Mouse (Mus musculus): Measurements from ENCODE around the gene Gamt.
"Not testable (repeated sequence)": the region's sequence is repeated elsewhere in the genome, so short reads cannot be mapped to it uniquely, and the experiment has no call there.

Gamt gene

GRCm38 (mm10) chr10:80257936-80258335, 2.9 kb downstream of the Gamt start:
- no peak for DNase-seq

GRCm38 (mm10) chr10:80255881-80256535, 4.8 kb downstream of the Gamt start:
- peak; percentile 95 for DNase-seq

GRCm38 (mm10) chr10:80254331-80255297, 6.2 kb downstream of the Gamt start:
- DNase-seq, result peak; percentile 94

GRCm38 (mm10) chr10:80253551-80253950, 7.3 kb downstream of the Gamt start:
- peak; percentile 94 for DNase-seq

GRCm38 (mm10) chr10:80252493-80253274, 8.1 kb downstream of the Gamt start:
- peak; percentile 98 for DNase-seq

GRCm38 (mm10) chr10:80252011-80252410, 8.8 kb downstream of the Gamt start:
- peak; percentile 93 for DNase-seq

GRCm38 (mm10) chr10:80250573-80250972, 10.2 kb downstream of the Gamt start:
- peak; percentile 90 for DNase-seq

- DNase-seq, result peak; percentile 89
Observed at GRCm38 (mm10) chr10:80250059-80250458, 10.8 kb downstream of the Gamt start.

GRCm38 (mm10) chr10:80248971-80249640, 11.7 kb downstream of the Gamt start, which contains the start of gene Ndufs7:
Ndufs7 (plus strand) TSS chr10:80249121.
- DNase-seq, result peak; percentile 99

GRCm38 (mm10) chr10:80248437-80248836, 12.4 kb downstream of the Gamt start:
- not testable (repeated sequence) for DNase-seq

- DNase-seq, result no peak
Observed at GRCm38 (mm10) chr10:80247849-80248248, 13.0 kb downstream of the Gamt start.

- DNase-seq, result peak; percentile 96
Observed at GRCm38 (mm10) chr10:80245600-80245999, 15.2 kb downstream of the Gamt start.

GRCm38 (mm10) chr10:80244791-80245399, 15.9 kb downstream of the Gamt start:
- DNase-seq, result no peak

GRCm38 (mm10) chr10:80242607-80243006, 18.2 kb downstream of the Gamt start:
- no peak for DNase-seq

- DNase-seq, result no peak
Observed at GRCm38 (mm10) chr10:80242088-80242487, 18.7 kb downstream of the Gamt start.

- no peak for DNase-seq
Observed at GRCm38 (mm10) chr10:80239791-80240190, 21.0 kb downstream of the Gamt start.

GRCm38 (mm10) chr10:80238306-80238705, 22.5 kb downstream of the Gamt start:
- no peak for DNase-seq

GRCm38 (mm10) chr10:80237020-80237419, 23.8 kb downstream of the Gamt start:
- no peak for DNase-seq

- no peak for DNase-seq
Observed at GRCm38 (mm10) chr10:80236145-80236825, 24.5 kb downstream of the Gamt start.

- DNase-seq, result no peak
Observed at GRCm38 (mm10) chr10:80227877-80228775, 32.7 kb downstream of the Gamt start.
